ENCODE assay signal across 9 mouse cellular contexts in the genomic region with DNA sequence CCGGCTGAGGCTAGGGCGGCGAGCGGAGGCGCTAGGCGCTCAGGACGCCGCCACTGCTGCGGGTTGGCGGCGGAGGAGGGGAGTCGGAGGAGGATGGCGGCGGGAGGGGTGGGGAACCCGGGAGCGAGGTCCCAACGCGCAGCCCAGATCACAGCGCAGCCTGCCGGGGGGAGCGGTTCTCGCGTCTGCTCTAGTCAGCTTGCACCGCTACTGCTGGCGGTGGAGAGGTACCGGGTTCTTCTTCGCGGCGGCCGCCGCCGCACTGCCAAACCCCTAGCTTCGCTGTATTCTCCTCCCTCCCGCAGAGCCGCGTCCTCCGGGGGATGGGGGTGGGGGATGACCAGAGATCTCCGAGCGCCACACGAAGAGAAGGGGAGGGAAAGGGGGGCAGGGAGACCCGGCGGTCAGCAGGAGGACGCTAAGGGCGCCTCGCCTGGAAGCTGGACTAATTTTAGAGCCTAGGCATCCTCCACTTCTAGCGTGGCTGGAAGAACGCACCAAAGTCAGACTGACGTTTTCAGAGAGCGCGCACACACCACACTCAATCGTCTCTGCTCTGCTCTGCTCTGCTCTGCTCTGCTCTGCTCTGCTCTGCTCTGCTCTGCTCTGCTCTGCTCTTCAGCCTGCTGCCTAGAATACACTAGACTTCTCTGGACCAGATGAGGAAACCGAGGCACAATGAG. TPM values are rescaled to one million over a fixed set of nuclear protein-coding genes. Genes with fewer than 3 reads are reported as not detected.
DNase-seq lines count a peak whose midpoint lies in the region; ATAC-seq and TF ChIP-seq lines count a peak whose summit lies in the region.
"Had no signal": no experiment of that assay in that cellular context is flagged by ENCODE, and none has a peak within 500 bp of the region (broad histone marks: within the 10 kb centered on the region; RNA-seq: fewer than 3 reads in every experiment).

No protein-coding gene starts in this region.

- peak overlapping the region; percentile 99 for H3K27ac ChIP-seq in cortical plate, adult 2 months (ENCODE audit: insufficient read depth, low read length)
- no peak overlapping the region for H3K27ac ChIP-seq in liver, embryonic 13.5 days
- H3K27ac ChIP-seq in neural tube, embryonic 14.5 days (ENCODE audit: low read depth, low read length): peak overlapping the region; percentile 86
- H3K27ac ChIP-seq: macrophage had no signal

- H3K4me3 ChIP-seq in cortical plate, adult 2 months (ENCODE audit: insufficient read depth, low read length): peak overlapping the region; percentile 98
- H3K4me3 ChIP-seq in liver, embryonic 13.5 days (replicated peaks): peak overlapping the region; percentile 42
- peak overlapping the region; percentile 70 for H3K4me3 ChIP-seq in neural tube, embryonic 14.5 days (ENCODE audit: low read depth, low read length)

- no peaks in the 10 kb centered on the region for H3K36me3 ChIP-seq in liver, embryonic 13.5 days
- no peaks in the 10 kb centered on the region for H3K36me3 ChIP-seq in neural tube, embryonic 14.5 days (ENCODE audit: control insufficient read depth, insufficient read depth, low read length)

- H3K9ac ChIP-seq in liver, embryonic 13.5 days: no peak overlapping the region
- peak overlapping the region; percentile 75 for H3K9ac ChIP-seq in neural tube, embryonic 14.5 days (replicated peaks; ENCODE audit: low read depth, low read length)

- DNase-seq in heart, adult 11 months: peak; percentile 93
- DNase-seq in heart, adult 9 months (ENCODE audit: low spot score in 2 of 2): no peak
- DNase-seq in gastrocnemius, postnatal 36 days: peak; percentile 7 to 13
- DNase-seq in kidney, postnatal 14 days: peak; percentile 70
- no peak for DNase-seq in liver, embryonic 13.5 days
- DNase-seq in B cell, adult 2 months: no peak

- H3K27me3 ChIP-seq in liver, embryonic 13.5 days: peaks cover 59% of the 10 kb centered on the region
- no peaks in the 10 kb centered on the region for H3K27me3 ChIP-seq in neural tube, embryonic 14.5 days (ENCODE audit: control insufficient read depth, insufficient read depth, low read length)

- ATAC-seq in liver, embryonic 13.5 days (ENCODE audit: low read depth): no peak
- ATAC-seq in neural tube, embryonic 14.5 days (ENCODE audit: low read depth): peak; percentile 88

- H3K4me2 ChIP-seq in liver, embryonic 13.5 days: peak overlapping the region; percentile 59
- H3K4me2 ChIP-seq in neural tube, embryonic 14.5 days (ENCODE audit: low read depth, low read length): peak overlapping the region; percentile 76

- H3K4me1 ChIP-seq in cortical plate, adult 2 months (ENCODE audit: control insufficient read depth, insufficient read depth, low read length): peaks cover 2% of the 10 kb centered on the region; the same call in 1 of the 2 replicates
- no peaks in the 10 kb centered on the region for H3K4me1 ChIP-seq in liver, embryonic 13.5 days (replicated peaks)
- H3K4me1 ChIP-seq in neural tube, embryonic 14.5 days (ENCODE audit: control insufficient read depth, insufficient read depth, low read length): peaks cover 15% of the 10 kb centered on the region

- WGBS in liver, embryonic 13.5 days (ENCODE audit: insufficient replicate concordance): 1% methylated on average over 44 of the region's 52 CpGs
- 1% methylated on average over 40 of the region's 52 CpGs for WGBS in neural tube, embryonic 14.5 days

- peak; percentile 16; the same call in 1 of the 2 replicates for TF ChIP-seq POLR2A in cortical plate, adult 2 months (IDR thresholded peaks at IDR 0.05; ENCODE audit: extremely low read depth, insufficient read depth, low read length)

- no peaks in the 10 kb centered on the region for H3K9me3 ChIP-seq in liver, embryonic 13.5 days (replicated peaks)
- H3K9me3 ChIP-seq in neural tube, embryonic 14.5 days (ENCODE audit: control insufficient read depth, low read length): no peaks in the 10 kb centered on the region

- TF ChIP-seq CTCF in cortical plate, adult 2 months (IDR thresholded peaks at IDR 0.05; ENCODE audit: extremely low read depth, insufficient read depth, low read length): no peak

- intact Hi-C loops in gastrocnemius, postnatal 36 days (cut with DNase I): no loop called here

RNA-seq across cellular contexts. Expression of a gene that starts 1.0 kb away (rescaled TPM):
- polyA plus RNA-seq in cortical plate, adult 2 months (2012; rRNA removed): 25.5 and 26.8 TPM in 2 replicates
- under 1 TPM; 0.46 to 0.47 TPM for total RNA-seq in gastrocnemius, postnatal 36 days (2021)
- 0.07 and 0.12 TPM in 2 replicates for polyA plus RNA-seq in liver, embryonic 13.5 days (2015; fragmentation: Nextera tagmentation; extraction: Ambion mirVana)
- 21.4 and 25.8 TPM in 2 replicates for polyA plus RNA-seq in neural tube, embryonic 14.5 days (2014; fragmentation: Nextera tagmentation; extraction: Ambion mirVana)

Comparison
In these comparisons a context has a peak if more than half of its experiments do, and no peak if none do; other contexts are left out.
1. DNase-seq: peak in heart, adult 11 months (single experiment), gastrocnemius, postnatal 36 days (2 of 2) and kidney, postnatal 14 days (single experiment); none in heart, adult 9 months (0 of 2), liver, embryonic 13.5 days (single experiment) and B cell, adult 2 months (0 of 2).
2. H3K4me3 ChIP-seq: peak in every context shown above with its lines; median percentile 98 in cortical plate, adult 2 months; 70 in neural tube, embryonic 14.5 days; 42 in liver, embryonic 13.5 days.
3. RNA of a gene that starts 1.0 kb away (polyA plus RNA-seq): 25.5 to 26.8 TPM in cortical plate, adult 2 months and 21.4 to 25.8 TPM in neural tube, embryonic 14.5 days; 0.07 to 0.12 TPM in liver, embryonic 13.5 days; every median in the first group is over 10 times any median in the second.